Mouse (Mus musculus) liver, postnatal 0 days (tissue): ENCODE results near the gene Stx19. TPM values are rescaled to one million over a fixed set of nuclear protein-coding genes. Genes with fewer than 3 reads are reported as not detected.
A peak's percentile ranks its signal among the peaks of the same experiment; 100 is the strongest.

Source experiments
- ATAC-seq: fragments of 200-750 bp; cut with Nextera tagmentation; 2 replicates; pipeline ENCODE4 v1.8.0; 2017; ENCODE audit warnings: mild to moderate bottlenecking, moderate library complexity
- DNase-seq: peaks from one replicate; pipeline ENCODE4 v3.0.0-alpha.2; 2016
- H3K27ac ChIP-seq: fragments of 300-500 bp; sonication (generic); 2 replicates; pipeline ENCODE4 v1.5.1; 2014; ENCODE audit warnings: antibody characterized with exemption, moderate library complexity, mild to moderate bottlenecking, low read depth
- H3K27me3 ChIP-seq: fragments of 300-500 bp; sonication (generic); 2 replicates; pipeline ENCODE4 v1.6.1; 2014; ENCODE audit warnings: low read length, control low read depth, mixed read lengths; ENCODE audit not compliant: insufficient read depth
- H3K36me3 ChIP-seq: fragments of 300-500 bp; sonication (generic); replicated peaks from 2 replicates; pipeline ENCODE4 v1.6.1; 2014; ENCODE audit warnings: mild to moderate bottlenecking, control low read depth, low read length, moderate library complexity, mixed read lengths; ENCODE audit not compliant: insufficient read depth
- H3K4me1 ChIP-seq: fragments of 300-500 bp; sonication (generic); 2 replicates; pipeline ENCODE4 v1.6.1; 2014; ENCODE audit warnings: antibody characterized with exemption, mild to moderate bottlenecking, control low read depth; ENCODE audit not compliant: insufficient read depth
- H3K4me2 ChIP-seq: fragments of 300-500 bp; sonication (generic); 2 replicates; pipeline ENCODE4 v1.6.1; 2014; ENCODE audit warnings: low read depth, mild to moderate bottlenecking, low read length, moderate library complexity, mixed read lengths
- H3K4me3 ChIP-seq: fragments of 300-500 bp; sonication (generic); 2 replicates; pipeline ENCODE4 v1.5.1; 2014; ENCODE audit warnings: low read depth, low read length
- H3K9ac ChIP-seq: fragments of 300-500 bp; sonication (generic); replicated peaks from 2 replicates; pipeline ENCODE4 v1.6.1; 2014; ENCODE audit warnings: mild to moderate bottlenecking, moderate library complexity
- H3K9me3 ChIP-seq: fragments of 300-500 bp; sonication (generic); 2 replicates; pipeline ENCODE4 v1.6.1; 2016; ENCODE audit warnings: mild to moderate bottlenecking, control low read depth, low read length, mixed read lengths
- CTCF ChIP-seq: sonication (generic); IDR thresholded peaks from 2 replicates; pipeline ENCODE4 v1.5.1; 2016; ENCODE audit warnings: antibody characterized with exemption, low read depth
- EP300 ChIP-seq: IDR thresholded peaks from 2 replicates; pipeline ENCODE4 v1.6.1; 2016; ENCODE audit warnings: antibody characterized with exemption, low read depth, mild to moderate bottlenecking
- WGBS: fragments of 180-500 bp; shearing (Covaris S2); extraction: QIAGEN DNeasy Blood & Tissue Kit; methylation state at CpG from one replicate; pipeline ENCODE4 v1.1.7; 2014; ENCODE audit not compliant: insufficient replicate concordance; 5-methylcytosine and 5-hydroxymethylcytosine counted together
- polyA plus RNA-seq: library from polyadenylated mRNA; unstranded; fragments of >200 nt; fragmentation: Nextera tagmentation; extraction: Ambion mirVana; gene quantifications from 2 replicates; pipeline ENCODE4 v1.2.1, GENCODE M21; 2015

The Stx19 gene
- 0.04 TPM in 1 of 2 replicates, not detected in the other for polyA plus RNA-seq

- TF ChIP-seq CTCF (no peak), EP300 (no peak)
- H3K4me3 ChIP-seq, result no peak within 1 kb of the TSS
- no peak within 1 kb of the TSS for H3K4me2 ChIP-seq
- H3K36me3 ChIP-seq, result no peaks in the 10 kb centered on the region; the same call in 1 of the 2 replicates
- no peaks in the 10 kb centered on the region for H3K9me3 ChIP-seq
- H3K27ac ChIP-seq, result no peak within 1 kb of the TSS
- ATAC-seq (no peak), DNase-seq (no peak)
- H3K4me1 ChIP-seq, result no peaks in the 10 kb centered on the region
- WGBS, result 49% methylated on average over 5 of the region's 5 CpGs
- no peak within 1 kb of the TSS for H3K9ac ChIP-seq
- no peaks in the 10 kb centered on the region for H3K27me3 ChIP-seq
Observed at GRCm38 (mm10) chr16:62814491-62814890, at the start of gene Stx19. Gene Stx19 (plus strand): TSS chr16:62814676.

GRCm38 (mm10) chr16:62773462-62773861 lies 41.0 kb upstream of the Stx19 start:
- WGBS, result 80% methylated on average over 4 of the region's 4 CpGs
- peaks cover 18% of the 10 kb centered on the region for H3K36me3 ChIP-seq
- no peaks in the 10 kb centered on the region for H3K9me3 ChIP-seq
- H3K4me3 ChIP-seq, result no peak overlapping the region
- DNase-seq (no peak), ATAC-seq (no peak)
- TF ChIP-seq CTCF, result no peak
- no peak for TF ChIP-seq EP300
- no peaks in the 10 kb centered on the region for H3K27me3 ChIP-seq
- H3K27ac ChIP-seq, result no peak overlapping the region
- no peaks in the 10 kb centered on the region for H3K4me1 ChIP-seq
- no peak overlapping the region for H3K9ac ChIP-seq
- H3K4me2 ChIP-seq, result no peak overlapping the region

GRCm38 (mm10) chr16:62776034-62776433 lies 38.4 kb upstream of the Stx19 start:
- Histone ChIP-seq H3K4me2 (no peak overlapping the region), H3K9me3 (no peaks in the 10 kb centered on the region), H3K4me1 (no peaks in the 10 kb centered on the region), H3K36me3 (peaks cover 13% of the 10 kb centered on the region; the same call in 1 of the 2 replicates), H3K27ac (no peak overlapping the region), H3K27me3 (no peaks in the 10 kb centered on the region), H3K9ac (no peak overlapping the region), H3K4me3 (no peak overlapping the region)
- ATAC-seq (no peak), DNase-seq (no peak)
- 90% methylated on average over 11 of the region's 11 CpGs for WGBS
- TF ChIP-seq EP300 (no peak), CTCF (no peak)

- ATAC-seq, result no peak
- no peak for TF ChIP-seq CTCF
- no peak for TF ChIP-seq EP300
Observed at GRCm38 (mm10) chr16:62778282-62778681, 36.2 kb upstream of the Stx19 start.

GRCm38 (mm10) chr16:62782229-62782628 lies 32.2 kb upstream of the Stx19 start:
- WGBS, result 38% methylated on average over 5 of the region's 5 CpGs
- no peak overlapping the region for H3K27ac ChIP-seq
- peaks cover 13% of the 10 kb centered on the region for H3K4me1 ChIP-seq
- H3K4me3 ChIP-seq, result no peak overlapping the region
- DNase-seq, result no peak
- H3K9me3 ChIP-seq, result no peaks in the 10 kb centered on the region
- H3K4me2 ChIP-seq, result no peak overlapping the region
- ATAC-seq, result no peak
- H3K36me3 ChIP-seq, result peaks cover 8% of the 10 kb centered on the region; the same call in 1 of the 2 replicates
- TF ChIP-seq EP300 (no peak), CTCF (peak; percentile 61)
- no peaks in the 10 kb centered on the region for H3K27me3 ChIP-seq
- H3K9ac ChIP-seq, result no peak overlapping the region

More at GRCm38 (mm10) chr16:62778282-62778681, 36.2 kb upstream of the Stx19 start:
- 92% methylated on average over 10 of the region's 10 CpGs for WGBS
- H3K27me3 ChIP-seq, result no peaks in the 10 kb centered on the region
- H3K9me3 ChIP-seq, result no peaks in the 10 kb centered on the region
- H3K27ac ChIP-seq, result no peak overlapping the region
- DNase-seq, result no peak
- H3K4me2 ChIP-seq, result no peak overlapping the region
- H3K9ac ChIP-seq, result no peak overlapping the region
- no peak overlapping the region for H3K4me3 ChIP-seq
- no peaks in the 10 kb centered on the region for H3K4me1 ChIP-seq
- peaks cover 17% of the 10 kb centered on the region; the same call in 1 of the 2 replicates for H3K36me3 ChIP-seq

- peaks cover 16% of the 10 kb centered on the region for H3K4me1 ChIP-seq
- no peaks in the 10 kb centered on the region for H3K36me3 ChIP-seq
- peak within 1 kb of the TSS; percentile 81 for H3K9ac ChIP-seq
- peak; percentile 98 for ATAC-seq
- peak within 1 kb of the TSS; percentile 80 for H3K4me3 ChIP-seq
- H3K9me3 ChIP-seq, result no peaks in the 10 kb centered on the region
- peak within 1 kb of the TSS; percentile 89 for H3K27ac ChIP-seq
- H3K4me2 ChIP-seq, result peak within 1 kb of the TSS; percentile 91
- DNase-seq, result peak; percentile 93
- TF ChIP-seq EP300 (peak; percentile 88), CTCF (no peak)
- WGBS, result 1% methylated on average over 41 of the region's 41 CpGs
- H3K27me3 ChIP-seq, result no peaks in the 10 kb centered on the region
Observed at GRCm38 (mm10) chr16:62786621-62787331, 27.7 kb upstream of the Stx19 start, which contains the start of gene Nsun3. Gene Nsun3 (minus strand): TSS chr16:62786818.
